Mouse (Mus musculus): ENCODE data around the gene Gm10053.
A peak's percentile ranks its signal among the peaks of the same experiment; 100 is the strongest.
"Not testable (repeated sequence)": the region's sequence is repeated elsewhere in the genome, so short reads cannot be mapped to it uniquely, and the experiment has no call there.

The Gm10053 gene

GRCm38 (mm10) chr19:24875129-24875870 lies at the start of gene Gm10053:
Gm10053 (plus strand) TSS chr19:24875686.
- DNase-seq, result not testable (repeated sequence)

- DNase-seq, result no peak
These were observed 33.4 kb upstream of the Gm10053 start for GRCm38 (mm10) chr19:24842080-24842479.

- DNase-seq, result no peak
These were observed 30.4 kb upstream of the Gm10053 start for GRCm38 (mm10) chr19:24845007-24845546.

- DNase-seq, result no peak
These were observed 27.1 kb upstream of the Gm10053 start for GRCm38 (mm10) chr19:24848345-24848744.

- DNase-seq, result no peak
These were observed 26.6 kb upstream of the Gm10053 start for GRCm38 (mm10) chr19:24848844-24849243.

- DNase-seq, result no peak
These were observed 23.8 kb upstream of the Gm10053 start for GRCm38 (mm10) chr19:24851456-24852315.

GRCm38 (mm10) chr19:24861276-24861611 lies 14.2 kb upstream of the Gm10053 start:
- DNase-seq, result no peak

GRCm38 (mm10) chr19:24861612-24862451 lies 13.7 kb upstream of the Gm10053 start, which contains the start of gene Pgm5:
Pgm5 (minus strand) TSS chr19:24861855.
- no peak for DNase-seq

- DNase-seq, result no peak
These were observed 10.1 kb upstream of the Gm10053 start for GRCm38 (mm10) chr19:24865436-24865835.

GRCm38 (mm10) chr19:24871037-24871635 lies 4.3 kb upstream of the Gm10053 start:
- DNase-seq, result peak; percentile 48

- DNase-seq, result no peak
These were observed 1.6 kb upstream of the Gm10053 start for GRCm38 (mm10) chr19:24873873-24874272.

- DNase-seq, result no peak
These were observed 5.8 kb downstream of the Gm10053 start for GRCm38 (mm10) chr19:24881237-24881636.

GRCm38 (mm10) chr19:24885504-24885903 lies 10.0 kb downstream of the Gm10053 start:
- DNase-seq, result peak; percentile 38

GRCm38 (mm10) chr19:24886888-24887287 lies 11.4 kb downstream of the Gm10053 start:
- DNase-seq, result no peak

- no peak for DNase-seq
These were observed 21.1 kb downstream of the Gm10053 start for GRCm38 (mm10) chr19:24896536-24896935.

- no peak for DNase-seq
These were observed 21.8 kb downstream of the Gm10053 start for GRCm38 (mm10) chr19:24897006-24897895.

- no peak for DNase-seq
These were observed 22.6 kb downstream of the Gm10053 start for GRCm38 (mm10) chr19:24897896-24898736.

- no peak for DNase-seq
These were observed 23.5 kb downstream of the Gm10053 start for GRCm38 (mm10) chr19:24898737-24899577.

All from thymus, postnatal 25 days (tissue).